Mouse (Mus musculus) left cerebral cortex, postnatal 4 days (tissue): ENCODE data around the gene Cd96. TPM values are rescaled to one million over a fixed set of nuclear protein-coding genes. Genes with fewer than 3 reads are reported as not detected.
A peak's percentile ranks its signal among the peaks of the same experiment; 100 is the strongest.

Source experiments
- DNase-seq: peaks from one replicate; pipeline ENCODE4 v3.0.0-alpha.2; 2022
- intact Hi-C: fragments of 180-260 bp; cut with DNase I; formaldehyde crosslinking; loops from one replicate; pipeline ENCODE4 v1.15.1; 2025
- total RNA-seq, 2 experiments: library from RNA; stranded (reverse); gene quantifications; 2 replicates each; pipeline ENCODE4 v1.2.3; 2021

The Cd96 gene
- total RNA-seq, 2 experiments from 2014 or later: 0.16 TPM; not detected in 1

- no peak for DNase-seq
- intact Hi-C loops: no loop called here
Observed at GRCm38 (mm10) chr16:46046906-46047305, 73.1 kb downstream of the Cd96 start.

- intact Hi-C loops: no loop called here
- DNase-seq: no peak
Observed at GRCm38 (mm10) chr16:46036261-46036660, 83.8 kb downstream of the Cd96 start.

DNA sequence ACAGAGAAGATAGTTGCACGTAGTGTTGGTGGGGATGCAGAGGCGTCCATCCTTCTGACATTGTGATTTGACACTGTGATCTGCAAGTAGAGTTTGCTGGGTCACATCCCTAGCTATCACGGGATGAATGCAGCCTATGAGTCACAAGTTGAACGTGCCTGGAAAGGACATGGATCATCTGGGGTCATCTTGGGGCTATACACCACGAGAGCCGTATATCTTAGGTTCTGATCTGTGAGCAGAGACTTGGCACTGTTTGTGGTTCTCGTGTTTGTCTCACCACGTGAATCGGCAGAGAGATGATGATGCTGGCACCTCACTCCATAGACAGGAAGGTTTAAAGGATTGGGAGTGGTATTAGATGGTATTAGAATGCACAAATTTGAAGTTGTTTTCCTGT lies 86.2 kb downstream of the Cd96 start:
- intact Hi-C loops: no loop called here
- no peak for DNase-seq

- DNase-seq: no peak
- intact Hi-C loops: loop anchor here (5.0 kb wide), 1 partner anchor 261 kb away; no protein-coding TSS in a partner anchor
Observed at GRCm38 (mm10) chr16:46022958-46023491, 97.0 kb downstream of the Cd96 start.

- DNase-seq: peak; percentile 56
- intact Hi-C loops: loop anchor here (5.0 kb wide), 1 partner anchor 260 kb away; no protein-coding TSS in a partner anchor
Observed at GRCm38 (mm10) chr16:46022189-46022928, 97.7 kb downstream of the Cd96 start.

DNA sequence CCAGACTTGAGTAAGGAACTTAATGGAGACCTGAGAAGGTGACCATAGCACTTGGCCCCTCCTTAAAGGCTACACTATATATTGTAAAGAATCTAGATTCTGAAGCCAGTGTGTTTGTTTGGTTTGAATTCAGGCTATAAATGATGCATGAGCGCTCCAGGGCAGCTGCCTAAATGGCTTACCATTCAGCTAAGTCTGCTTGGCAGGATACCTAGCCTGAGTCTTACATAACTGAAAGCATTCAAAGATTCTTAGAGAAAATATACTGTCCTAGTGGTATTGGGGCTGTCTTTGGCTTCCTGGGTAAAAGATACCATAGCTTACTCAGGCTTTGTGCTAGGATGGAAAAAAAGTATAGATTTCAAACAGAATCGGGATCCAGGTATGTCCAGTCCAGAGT lies 98.7 kb downstream of the Cd96 start:
- no peak for DNase-seq
- intact Hi-C loops: loop anchor here (5.0 kb wide), 1 partner anchor 259 kb away; no protein-coding TSS in a partner anchor

DNA sequence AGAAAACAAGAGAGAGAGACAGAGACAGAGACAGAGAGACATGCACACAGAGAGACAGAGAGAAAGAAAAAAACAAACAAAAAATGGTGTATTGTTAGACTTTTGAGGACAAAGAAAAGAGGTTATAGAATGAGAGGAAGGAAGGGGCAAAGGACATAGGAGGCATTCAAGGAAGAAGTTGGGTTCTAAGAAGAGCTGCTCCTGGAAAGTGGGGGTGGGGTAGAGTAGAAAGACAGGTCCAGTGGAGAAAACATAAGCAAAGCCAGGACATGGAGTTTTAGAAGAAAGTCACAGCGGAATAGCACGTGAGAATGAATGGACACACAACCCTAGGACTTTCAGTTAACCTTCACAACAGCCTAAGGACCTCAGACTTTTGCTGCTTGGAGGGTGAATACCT lies 99.7 kb downstream of the Cd96 start:
- intact Hi-C loops: loop anchor here (5.0 kb wide), 1 partner anchor 258 kb away; no protein-coding TSS in a partner anchor
- DNase-seq: no peak

DNA sequence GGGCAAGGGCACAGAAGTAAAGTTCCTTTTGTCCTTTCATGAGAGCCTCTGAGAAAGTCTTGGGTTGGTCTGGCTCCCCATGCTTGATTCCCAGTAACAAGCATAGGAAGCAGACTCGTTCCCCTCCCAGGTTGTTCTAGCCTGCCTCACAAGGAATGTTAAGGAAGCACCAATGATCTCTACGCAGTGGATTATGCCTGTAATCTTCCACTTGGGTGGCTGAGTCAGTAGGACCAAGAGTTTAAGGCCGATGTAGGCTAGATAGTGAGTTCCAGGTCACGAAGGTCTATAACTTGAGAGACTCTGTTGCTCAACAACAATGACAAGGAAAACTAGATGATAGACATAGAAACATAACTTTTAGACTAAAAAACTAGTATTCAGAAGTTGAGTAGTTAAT lies 100.3 kb downstream of the Cd96 start:
- DNase-seq: no peak

DNA sequence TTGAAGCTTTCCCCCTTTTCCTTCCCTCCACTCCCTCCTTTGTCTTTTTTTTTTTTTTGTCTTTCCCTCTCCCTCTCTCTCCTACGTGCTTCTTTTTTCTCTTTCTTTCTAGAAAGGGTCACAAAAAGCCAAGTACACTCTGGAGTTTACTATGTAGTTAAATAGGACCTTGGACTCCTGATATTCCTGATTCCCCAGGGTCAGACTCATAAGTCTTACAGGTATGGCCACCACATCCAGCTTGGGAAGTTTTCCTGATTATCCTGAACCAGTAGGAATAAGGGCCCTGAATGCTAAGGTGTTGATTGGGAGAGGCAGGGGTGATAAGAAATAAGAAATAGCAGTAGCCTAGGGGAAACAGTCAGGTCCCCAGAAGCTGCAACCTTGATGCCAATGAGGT lies 100.7 kb downstream of the Cd96 start:
- no peak for DNase-seq
- intact Hi-C loops: no loop called here

More for the DNA sequence above, 100.3 kb downstream of the Cd96 start:
- intact Hi-C loops: loop anchor here (5.0 kb wide), 1 partner anchor 257 kb away; no protein-coding TSS in a partner anchor

DNA sequence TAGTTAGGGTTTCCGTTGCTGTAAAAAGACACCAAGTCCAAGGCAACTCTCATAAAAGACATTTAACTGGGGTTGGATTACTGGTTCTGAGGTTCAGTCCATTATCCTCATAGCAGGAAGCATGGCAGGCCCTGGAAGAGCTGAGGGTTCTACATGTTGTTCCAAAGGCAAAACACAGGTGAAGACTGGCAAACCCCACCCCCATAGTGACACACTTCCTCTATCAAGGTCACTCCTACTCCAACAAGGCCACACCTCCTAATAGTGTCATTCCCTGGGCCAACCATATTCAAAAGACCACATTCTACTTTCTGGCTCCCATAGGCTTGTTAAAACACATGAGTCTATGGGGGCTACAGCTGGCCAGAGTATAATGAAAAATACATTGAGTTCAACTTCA lies 108.4 kb downstream of the Cd96 start:
- intact Hi-C loops: no loop called here
- no peak for DNase-seq

GRCm38 (mm10) chr16:46010906-46011220 lies 109.2 kb downstream of the Cd96 start:
- intact Hi-C loops: no loop called here
- no peak for DNase-seq

- intact Hi-C loops: no loop called here
- peak; percentile 96 for DNase-seq
Observed at GRCm38 (mm10) chr16:46010153-46010905, 109.7 kb downstream of the Cd96 start, which contains the start of gene Plcxd2. Plcxd2 (minus strand) TSS chr16:46010218.

GRCm38 (mm10) chr16:46009717-46010116 lies 110.3 kb downstream of the Cd96 start:
- peak; percentile 43 for DNase-seq
- intact Hi-C loops: no loop called here

DNA sequence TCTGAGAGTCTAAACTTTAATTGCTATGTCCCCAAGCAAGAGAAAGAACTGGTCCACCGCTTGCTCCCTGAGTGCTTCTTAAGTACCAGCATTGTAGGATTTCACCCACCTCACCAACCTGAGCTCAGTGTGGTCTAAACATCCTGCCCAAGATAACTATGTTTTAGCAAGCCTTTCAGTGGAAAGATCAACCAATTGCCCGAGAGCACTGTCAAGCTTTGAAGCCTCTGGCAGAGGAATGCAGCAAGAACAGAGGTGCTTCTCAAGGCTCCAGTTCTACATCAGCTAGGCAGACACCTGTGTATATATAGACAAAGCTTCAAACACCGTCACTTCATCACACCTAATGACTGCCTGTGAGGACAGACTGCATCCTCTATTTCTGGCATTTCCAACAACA lies 111.3 kb downstream of the Cd96 start:
- intact Hi-C loops: no loop called here
- DNase-seq: no peak

DNA sequence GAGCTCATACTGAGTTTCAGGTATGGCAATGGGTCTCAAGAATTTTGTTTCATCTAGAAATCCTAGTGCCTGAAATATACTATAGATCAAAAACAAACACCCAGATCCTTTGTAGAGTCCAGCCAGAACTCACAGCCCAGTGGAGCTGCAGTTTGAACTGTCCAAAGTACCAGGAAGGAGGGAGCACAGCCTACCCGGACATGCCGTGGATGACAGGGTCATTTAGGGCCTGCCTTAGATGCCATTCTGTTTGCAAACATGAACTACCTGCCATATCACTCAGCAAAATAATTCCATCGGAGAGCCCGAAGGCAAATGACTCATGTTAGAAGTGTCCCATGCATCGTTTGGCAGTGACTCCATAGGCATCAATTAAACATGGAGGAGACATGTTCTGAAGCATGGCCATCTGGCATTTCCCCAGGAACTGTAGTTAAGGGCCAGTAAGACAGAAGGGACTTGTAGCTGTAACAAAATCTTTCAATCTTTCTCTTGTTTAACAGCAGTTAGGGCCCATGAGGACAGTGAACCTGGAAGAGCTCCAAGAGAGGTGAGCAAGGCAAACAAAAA lies 111.9 kb downstream of the Cd96 start:
- intact Hi-C loops: no loop called here
- peak; percentile 53 for DNase-seq

GRCm38 (mm10) chr16:46006261-46006660 lies 113.8 kb downstream of the Cd96 start:
- no peak for DNase-seq
- intact Hi-C loops: no loop called here

DNA sequence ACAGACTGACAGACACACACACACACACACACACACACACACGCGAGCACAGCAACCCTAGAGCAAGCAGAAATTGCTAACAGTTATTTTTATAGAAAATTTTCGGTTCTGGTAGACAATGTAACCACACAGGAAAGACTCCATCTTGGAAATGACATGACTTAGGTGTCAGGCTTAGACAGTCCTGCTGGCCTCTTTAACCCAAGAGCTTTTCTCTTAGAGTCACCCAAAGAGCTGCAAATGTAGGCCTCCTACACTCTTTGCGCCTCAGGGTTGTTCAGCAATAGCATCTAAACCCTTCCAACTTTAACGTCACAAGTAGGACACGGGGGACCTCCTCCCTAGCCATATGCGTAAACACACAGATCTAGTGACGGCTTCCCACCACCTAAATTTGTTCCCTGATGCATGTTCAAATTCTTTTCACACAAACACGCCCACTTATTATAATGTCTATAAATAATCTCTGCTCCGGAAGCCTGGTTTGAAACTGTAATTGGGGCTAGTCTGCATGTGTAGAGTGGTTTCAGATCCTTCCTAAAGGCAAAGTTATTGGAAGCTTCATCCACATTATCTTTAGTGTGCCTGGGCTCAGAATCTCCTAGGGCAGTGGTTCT lies 118.4 kb downstream of the Cd96 start:
- DNase-seq: no peak
- intact Hi-C loops: no loop called here

DNA sequence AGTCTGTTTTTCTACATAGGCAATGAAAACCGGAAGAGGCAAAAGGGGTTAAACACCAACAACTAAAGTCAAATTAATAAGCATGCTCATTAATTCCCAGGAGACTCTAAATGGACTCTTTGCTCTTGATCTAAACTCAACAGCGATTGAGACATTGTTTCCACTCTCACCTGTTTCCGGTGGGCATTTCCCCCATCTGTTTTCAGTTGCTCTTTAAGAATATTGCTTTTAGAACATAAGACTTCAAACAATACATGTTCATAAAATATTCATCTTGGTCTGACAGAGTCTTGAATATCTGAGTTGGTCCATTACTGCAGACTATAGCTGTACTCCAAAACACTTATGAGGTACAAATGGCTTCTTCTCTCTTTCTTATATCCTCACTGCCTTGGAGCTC lies 119.1 kb downstream of the Cd96 start:
- no peak for DNase-seq
- intact Hi-C loops: no loop called here

GRCm38 (mm10) chr16:45999374-46000191 lies 120.5 kb downstream of the Cd96 start:
- DNase-seq: peak; percentile 25
- intact Hi-C loops: no loop called here

DNA sequence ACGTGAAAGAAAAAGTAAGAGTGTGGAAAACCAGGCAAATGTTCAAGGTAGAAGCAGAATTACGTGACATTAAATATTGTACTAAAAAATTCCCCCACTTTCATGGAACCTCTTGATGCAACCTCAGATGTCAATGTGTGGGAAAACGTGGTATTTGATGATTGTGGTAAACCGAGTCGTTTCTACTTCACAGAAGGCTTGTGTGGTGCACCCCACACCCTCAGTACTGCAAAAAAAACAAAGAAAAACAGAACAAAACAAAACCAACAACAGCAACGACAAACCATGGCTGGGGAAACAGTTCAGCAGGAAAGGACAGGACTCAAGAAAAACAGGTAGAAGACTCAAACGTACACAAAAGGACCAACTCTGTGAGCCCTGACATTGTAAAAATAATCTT lies 121.8 kb downstream of the Cd96 start:
- no peak for DNase-seq
- intact Hi-C loops: no loop called here
